Mouse (Mus musculus) heart, embryonic 14.5 days (tissue): ENCODE measurements around the gene Igfals. TPM values are rescaled to one million over a fixed set of nuclear protein-coding genes. Genes with fewer than 3 reads are reported as not detected.

Experiments used
- ATAC-seq: fragments of 200-750 bp; cut with Nextera tagmentation; 2 replicates; pipeline ENCODE4 v1.8.0; 2017; ENCODE audit warnings: low read depth, moderate TSS enrichment; ENCODE audit not compliant: insufficient number of reproducible peaks, insufficient read depth, low FRiP score
- H3K27ac ChIP-seq, 2 experiments: fragments of 200-500 bp in 1 of 2; fragments of 300-500 bp in 1 of 2; sonication (generic) in 1 of 2; replicated peaks in 1 of 2; 2 replicates each; pipeline ENCODE4 v1.5.1; 2012 to 2014; ENCODE audit warnings: low read depth in 2 of 2, low read length in 2 of 2, control low read depth in 1 of 2, mild to moderate bottlenecking in 1 of 2, mixed read lengths in 1 of 2; ENCODE audit not compliant: control insufficient read depth in 1 of 2, insufficient read depth in 1 of 2
- H3K27me3 ChIP-seq: fragments of 300-500 bp; sonication (generic); 2 replicates; pipeline ENCODE4 v1.6.1; 2014; ENCODE audit warnings: mild to moderate bottlenecking, low read length, control low read depth; ENCODE audit not compliant: control insufficient read depth, insufficient read depth
- H3K36me3 ChIP-seq: fragments of 300-500 bp; sonication (generic); 2 replicates; pipeline ENCODE4 v1.6.1; 2014; ENCODE audit warnings: mild to moderate bottlenecking, control low read depth, low read length, mixed read lengths; ENCODE audit not compliant: control insufficient read depth, insufficient read depth
- H3K4me1 ChIP-seq, 2 experiments: fragments of 200-500 bp in 1 of 2; fragments of 300-500 bp in 1 of 2; sonication (generic) in 1 of 2; 2 replicates each; pipeline ENCODE4 v1.6.1; 2012 to 2014; ENCODE audit warnings: low read length in 2 of 2, control low read depth in 1 of 2, mixed read lengths in 1 of 2; ENCODE audit not compliant: control insufficient read depth in 2 of 2, insufficient read depth in 2 of 2
- H3K4me2 ChIP-seq: fragments of 300-500 bp; sonication (generic); 2 replicates; pipeline ENCODE4 v1.6.1; 2014; ENCODE audit warnings: mild to moderate bottlenecking, low read length
- H3K4me3 ChIP-seq, 2 experiments: fragments of 200-500 bp in 1 of 2; fragments of 300-500 bp in 1 of 2; sonication (generic) in 1 of 2; 2 replicates each; pipeline ENCODE4 v1.5.1; 2012 to 2014; ENCODE audit warnings: low read length in 2 of 2, mild to moderate bottlenecking in 2 of 2, control low read depth in 1 of 2, low read depth in 1 of 2, moderate library complexity in 1 of 2; ENCODE audit not compliant: control insufficient read depth in 1 of 2, insufficient read depth in 1 of 2
- H3K9ac ChIP-seq: fragments of 300-500 bp; sonication (generic); 2 replicates; pipeline ENCODE4 v1.6.1; 2014; ENCODE audit warnings: mild to moderate bottlenecking, low read length
- H3K9me3 ChIP-seq: fragments of 300-500 bp; sonication (generic); 2 replicates; pipeline ENCODE4 v1.6.1; 2016; ENCODE audit warnings: low read length, control low read depth; ENCODE audit not compliant: control insufficient read depth
- WGBS: fragments of 180-500 bp; shearing (Covaris S2); extraction: QIAGEN DNeasy Blood & Tissue Kit; methylation state at CpG from one replicate; pipeline ENCODE4 v1.1.7; 2014; 5-methylcytosine and 5-hydroxymethylcytosine counted together
- polyA plus RNA-seq: library from polyadenylated mRNA; unstranded; fragments of >200 nt; fragmentation: Nextera tagmentation; extraction: Ambion mirVana; gene quantifications from 2 replicates; pipeline ENCODE4 v1.2.1, GENCODE M21; 2014

Igfals gene
- polyA plus RNA-seq, 1 experiment from 2014 or later: not detected

DNA sequence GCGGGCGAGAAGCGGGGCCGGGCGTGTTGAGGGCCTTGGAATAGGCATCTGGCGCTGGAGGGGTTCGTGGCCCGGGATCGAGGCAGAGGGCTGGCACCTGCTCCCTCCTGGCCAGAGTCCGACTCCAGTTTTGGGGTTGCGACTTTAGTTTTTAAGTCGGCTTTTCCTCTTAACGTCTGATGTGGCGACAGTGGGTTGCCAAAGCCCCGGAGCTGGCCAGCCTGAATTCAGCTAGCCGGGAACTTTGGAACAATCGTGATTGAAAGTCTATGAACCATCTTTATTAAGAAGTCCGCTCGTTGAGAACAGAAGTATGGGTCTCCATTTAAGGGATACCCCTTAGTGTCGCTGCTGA is 15.0 kb upstream of the Igfals start:
- peaks cover 25% of the 10 kb centered on the region for H3K36me3 ChIP-seq
- ATAC-seq: no peak
- peak overlapping the region in 1 of 2 experiments; percentile 98; a peak in 2 of 4 replicates for H3K27ac ChIP-seq
- H3K9me3 ChIP-seq: no peaks in the 10 kb centered on the region
- no peaks in the 10 kb centered on the region for H3K27me3 ChIP-seq
- peaks cover 2 to 12% of the 10 kb centered on the region in 2 experiments; a peak in 3 of 4 replicates for H3K4me1 ChIP-seq
- peak overlapping the region; percentile 76 to 84 for H3K4me3 ChIP-seq
- H3K4me2 ChIP-seq: peak overlapping the region; percentile 94
- H3K9ac ChIP-seq: peak overlapping the region; percentile 84
- WGBS: under 1% methylated on average over 20 of the region's 20 CpGs

DNA sequence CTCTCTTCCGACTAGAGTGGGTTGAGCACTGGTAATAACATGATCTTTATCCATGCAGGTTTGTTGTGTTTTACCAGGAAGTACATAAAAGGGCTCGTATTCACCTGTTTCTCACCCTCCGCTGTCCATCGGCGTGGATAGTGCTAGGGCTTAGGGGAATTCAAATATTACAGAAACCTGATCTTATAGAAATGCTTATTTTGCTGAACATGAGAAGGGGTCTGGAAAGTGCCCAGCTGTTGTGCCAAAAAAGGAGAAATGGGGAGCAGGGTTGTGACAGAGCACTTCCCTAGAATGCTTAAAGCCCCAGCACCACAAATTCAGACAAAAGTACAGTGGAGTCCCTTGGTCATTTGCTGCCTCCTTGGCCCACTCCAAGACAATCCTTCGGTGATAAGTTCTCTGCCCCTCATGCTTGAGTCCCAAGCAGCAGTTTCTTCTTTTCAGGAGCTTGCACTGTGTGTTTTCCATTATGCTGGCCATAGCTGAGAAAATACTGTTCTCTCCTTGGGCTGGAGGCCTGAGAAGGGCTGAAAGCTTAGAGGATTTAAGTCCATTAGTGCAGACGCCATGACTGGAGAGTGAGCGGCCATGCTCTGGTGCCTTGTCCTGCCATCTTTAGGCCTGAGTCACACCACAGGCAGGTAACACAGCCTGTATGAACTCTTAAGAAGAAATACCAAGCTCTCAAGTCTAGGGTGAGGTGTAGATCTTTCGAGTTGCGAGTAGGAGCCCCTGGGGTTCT is 14.2 kb upstream of the Igfals start:
- no peak overlapping the region for H3K27ac ChIP-seq
- H3K9me3 ChIP-seq: no peaks in the 10 kb centered on the region
- peaks cover 2 to 12% of the 10 kb centered on the region in 2 experiments; a peak in 3 of 4 replicates for H3K4me1 ChIP-seq
- H3K9ac ChIP-seq: peak overlapping the region; percentile 84
- ATAC-seq: no peak
- no peaks in the 10 kb centered on the region for H3K27me3 ChIP-seq
- H3K4me3 ChIP-seq: peak overlapping the region; percentile 76 to 84; a peak in 3 of 4 replicates
- peak overlapping the region; percentile 94 for H3K4me2 ChIP-seq
- WGBS: 81% methylated on average over 10 of the region's 10 CpGs
- peaks cover 32% of the 10 kb centered on the region for H3K36me3 ChIP-seq

DNA sequence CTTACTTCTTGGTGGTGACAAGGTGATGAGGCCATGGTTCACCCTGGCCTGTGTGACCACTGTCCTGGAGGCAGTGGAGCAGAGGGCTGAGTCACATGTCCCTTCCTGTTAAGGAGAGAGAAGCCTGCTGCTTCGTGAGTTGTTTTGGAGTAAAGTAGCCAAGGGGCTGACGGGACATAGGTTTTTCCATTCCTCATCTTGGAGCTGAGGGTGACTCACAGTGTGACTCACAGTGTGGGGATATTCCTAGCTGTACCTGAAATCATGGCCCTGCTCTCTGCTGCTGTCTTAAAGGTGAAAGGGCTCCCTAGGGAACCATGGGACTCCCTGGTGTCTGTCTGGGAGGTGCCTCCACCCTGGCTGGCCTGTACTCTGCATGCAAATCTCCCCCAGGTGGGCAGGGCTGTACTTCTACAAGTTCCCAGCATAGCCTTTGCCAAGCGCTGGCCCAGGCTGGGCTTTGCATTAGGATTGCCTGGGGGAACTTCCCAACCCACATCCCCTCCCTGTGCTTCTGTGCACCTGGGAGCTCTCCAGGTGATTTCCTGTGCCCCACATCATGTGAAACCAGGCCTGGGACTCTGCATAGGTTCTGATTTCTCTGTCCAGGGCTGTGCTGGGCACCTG is 9.8 kb upstream of the Igfals start:
- peaks cover 48% of the 10 kb centered on the region for H3K36me3 ChIP-seq
- no peak overlapping the region for H3K4me2 ChIP-seq
- no peaks in the 10 kb centered on the region for H3K9me3 ChIP-seq
- H3K27ac ChIP-seq: no peak overlapping the region
- no peak overlapping the region for H3K4me3 ChIP-seq
- H3K9ac ChIP-seq: no peak overlapping the region
- WGBS: 63% methylated on average over 3 of the region's 3 CpGs
- peaks cover 0 to 6% of the 10 kb centered on the region in 2 experiments; a peak in 2 of 4 replicates for H3K4me1 ChIP-seq
- H3K27me3 ChIP-seq: no peaks in the 10 kb centered on the region
- no peak for ATAC-seq

- no peaks in the 10 kb centered on the region for H3K9me3 ChIP-seq
- ATAC-seq: no peak
- peaks cover 54% of the 10 kb centered on the region for H3K36me3 ChIP-seq
- WGBS: 87% methylated on average over 13 of the region's 13 CpGs
- no peak overlapping the region for H3K4me2 ChIP-seq
- no peaks in the 10 kb centered on the region for H3K4me1 ChIP-seq
- no peak overlapping the region for H3K27ac ChIP-seq
- H3K9ac ChIP-seq: no peak overlapping the region
- no peaks in the 10 kb centered on the region for H3K27me3 ChIP-seq
- no peak overlapping the region for H3K4me3 ChIP-seq
Measured at GRCm38 (mm10) chr17:24856589-24856988, 9.2 kb upstream of the Igfals start.

- no peak for ATAC-seq
- Histone ChIP-seq H3K4me2 (no peak overlapping the region), H3K27ac (no peak overlapping the region), H3K9me3 (no peaks in the 10 kb centered on the region), H3K9ac (no peak overlapping the region), H3K27me3 (no peaks in the 10 kb centered on the region), H3K36me3 (peaks cover 64% of the 10 kb centered on the region), H3K4me1 (no peaks in the 10 kb centered on the region), H3K4me3 (no peak overlapping the region)
- 82% methylated on average over 8 of the region's 8 CpGs for WGBS
Measured at GRCm38 (mm10) chr17:24857831-24858470, 7.8 kb upstream of the Igfals start.

GRCm38 (mm10) chr17:24858967-24859366 is 6.8 kb upstream of the Igfals start:
- Histone ChIP-seq H3K4me1 (no peaks in the 10 kb centered on the region), H3K36me3 (peaks cover 62% of the 10 kb centered on the region), H3K4me3 (no peak overlapping the region), H3K27ac (no peak overlapping the region), H3K27me3 (no peaks in the 10 kb centered on the region), H3K9me3 (no peaks in the 10 kb centered on the region), H3K4me2 (no peak overlapping the region), H3K9ac (no peak overlapping the region)
- ATAC-seq: no peak
- 82% methylated on average over 6 of the region's 6 CpGs for WGBS

DNA sequence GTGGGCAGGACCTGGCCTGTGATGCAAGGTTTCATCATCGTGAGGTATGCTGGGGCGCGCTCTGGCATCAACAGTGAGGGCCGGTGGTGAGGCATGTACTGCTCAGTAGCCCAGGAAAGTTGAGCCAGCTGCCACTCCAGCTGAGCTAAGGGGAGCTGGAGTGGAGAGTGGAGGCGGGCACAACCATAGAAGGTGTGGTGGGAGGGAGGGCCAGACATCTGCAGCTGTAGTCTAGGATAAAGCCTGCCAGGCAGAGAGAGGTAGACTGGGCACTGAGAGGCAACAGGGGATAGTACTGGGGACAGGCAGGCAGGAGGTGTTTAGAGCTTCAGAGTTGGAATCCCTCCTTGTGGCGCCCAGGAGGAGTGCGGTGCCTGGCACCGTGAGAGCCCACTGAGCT is 5.7 kb upstream of the Igfals start:
- no peak for ATAC-seq
- 87% methylated on average over 8 of the region's 8 CpGs for WGBS
- Histone ChIP-seq H3K9ac (no peak overlapping the region), H3K4me1 (no peaks in the 10 kb centered on the region), H3K4me3 (no peak overlapping the region), H3K9me3 (no peaks in the 10 kb centered on the region), H3K27me3 (no peaks in the 10 kb centered on the region), H3K36me3 (peaks cover 60% of the 10 kb centered on the region), H3K27ac (no peak overlapping the region), H3K4me2 (no peak overlapping the region)
